Mouse (Mus musculus) erythroblast, embryonic 14.5 days (primary cell): ENCODE measurements around the gene Acot4. TPM values are rescaled to one million over a fixed set of nuclear protein-coding genes. Genes with fewer than 3 reads are reported as not detected.

ENCODE experiments used
- H3K27me3 ChIP-seq: 2 replicates; pipeline ENCODE4 v1.6.1; 2012; ENCODE audit warnings: inconsistent platforms; ENCODE audit not compliant: control insufficient read depth
- H3K36me3 ChIP-seq: 2 replicates; pipeline ENCODE4 v1.6.1; 2012; ENCODE audit warnings: mild to moderate bottlenecking, inconsistent platforms; ENCODE audit not compliant: control insufficient read depth
- H3K4me1 ChIP-seq: 2 replicates; pipeline ENCODE4 v1.6.1; 2012; ENCODE audit warnings: inconsistent platforms; ENCODE audit not compliant: control insufficient read depth
- H3K4me3 ChIP-seq: replicated peaks from 2 replicates; pipeline ENCODE3; 2012; ENCODE audit warnings: moderate library complexity, mild to moderate bottlenecking, inconsistent platforms
- H3K9me3 ChIP-seq: 2 replicates; pipeline ENCODE4 v1.6.1; 2012; ENCODE audit warnings: low read length, inconsistent platforms, mixed read lengths; ENCODE audit not compliant: control insufficient read depth
- GATA1 ChIP-seq: IDR thresholded peaks from 2 replicates; pipeline ENCODE4 v1.6.1; 2012; ENCODE audit warnings: low read length, inconsistent platforms, mixed read lengths
- TAL1 ChIP-seq: IDR thresholded peaks from 3 replicates; pipeline ENCODE4 v1.6.1; 2012; ENCODE audit warnings: low read length, inconsistent platforms, mixed read lengths
- polyA plus RNA-seq: library from polyadenylated mRNA; stranded (reverse); fragments of >175 nt; gene quantifications from 2 replicates; pipeline ENCODE4 v1.2.3, GENCODE M21; 2012

The Acot4 gene
- polyA plus RNA-seq, 1 experiment: 0.01 TPM

DNA sequence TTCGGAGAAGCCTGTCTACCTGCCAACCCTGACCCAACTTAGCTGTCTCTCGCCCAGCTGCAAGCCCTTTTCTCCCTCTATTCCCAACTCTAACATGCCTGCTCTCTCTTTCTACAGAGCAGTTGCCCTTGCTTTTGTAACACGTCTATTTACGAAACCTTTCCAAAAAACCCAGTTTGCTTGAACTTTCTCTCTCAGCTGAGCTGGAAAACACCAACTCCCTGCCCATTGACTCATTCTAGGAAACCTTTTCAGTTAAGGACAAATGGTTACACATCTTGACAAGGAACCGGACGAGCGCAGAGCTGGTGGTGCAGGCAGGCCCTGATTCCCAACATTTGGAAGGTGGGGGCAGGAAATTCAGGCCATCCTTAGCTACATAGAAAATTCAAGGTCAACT is 14.4 kb downstream of the Acot4 start:
- Histone ChIP-seq H3K4me3 (no peak overlapping the region), H3K4me1 (no peaks in the 10 kb centered on the region), H3K9me3 (peaks cover 5% of the 10 kb centered on the region), H3K36me3 (no peaks in the 10 kb centered on the region), H3K27me3 (peaks cover 29% of the 10 kb centered on the region)
- TF ChIP-seq TAL1 (no peak), GATA1 (no peak)

- TF ChIP-seq TAL1 (no peak), GATA1 (no peak)
These were observed 15.0 kb downstream of the Acot4 start for GRCm38 (mm10) chr12:84053173-84053572.

GRCm38 (mm10) chr12:84053679-84054391 is 15.7 kb downstream of the Acot4 start:
- peaks cover 29% of the 10 kb centered on the region for H3K27me3 ChIP-seq
- H3K36me3 ChIP-seq: no peaks in the 10 kb centered on the region
- no peaks in the 10 kb centered on the region for H3K9me3 ChIP-seq
- H3K4me1 ChIP-seq: no peaks in the 10 kb centered on the region
- H3K4me3 ChIP-seq: peak overlapping the region; percentile 38
- TF ChIP-seq GATA1 (no peak), TAL1 (no peak)

More at GRCm38 (mm10) chr12:84053173-84053572, 15.0 kb downstream of the Acot4 start:
- Histone ChIP-seq H3K4me1 (no peaks in the 10 kb centered on the region), H3K27me3 (peaks cover 29% of the 10 kb centered on the region), H3K9me3 (peaks cover 4% of the 10 kb centered on the region), H3K36me3 (no peaks in the 10 kb centered on the region), H3K4me3 (peak overlapping the region; percentile 23)

GRCm38 (mm10) chr12:84060946-84061345 is 22.8 kb downstream of the Acot4 start:
- H3K36me3 ChIP-seq: no peaks in the 10 kb centered on the region
- no peak overlapping the region for H3K4me3 ChIP-seq
- TF ChIP-seq GATA1 (no peak), TAL1 (no peak)
- no peaks in the 10 kb centered on the region for H3K4me1 ChIP-seq
- no peaks in the 10 kb centered on the region for H3K9me3 ChIP-seq
- no peaks in the 10 kb centered on the region for H3K27me3 ChIP-seq

GRCm38 (mm10) chr12:84062336-84062735 is 24.2 kb downstream of the Acot4 start:
- H3K4me1 ChIP-seq: no peaks in the 10 kb centered on the region
- TF ChIP-seq GATA1 (no peak), TAL1 (no peak)
- H3K36me3 ChIP-seq: no peaks in the 10 kb centered on the region
- H3K9me3 ChIP-seq: no peaks in the 10 kb centered on the region
- no peak overlapping the region for H3K4me3 ChIP-seq
- peaks cover 5% of the 10 kb centered on the region for H3K27me3 ChIP-seq

GRCm38 (mm10) chr12:84063228-84063627 is 25.0 kb downstream of the Acot4 start:
- H3K27me3 ChIP-seq: peaks cover 10% of the 10 kb centered on the region
- no peak overlapping the region for H3K4me3 ChIP-seq
- H3K9me3 ChIP-seq: no peaks in the 10 kb centered on the region
- TF ChIP-seq GATA1 (no peak), TAL1 (no peak)
- no peaks in the 10 kb centered on the region for H3K4me1 ChIP-seq
- no peaks in the 10 kb centered on the region for H3K36me3 ChIP-seq

- H3K27me3 ChIP-seq: peaks cover 16% of the 10 kb centered on the region
- no peaks in the 10 kb centered on the region for H3K36me3 ChIP-seq
- H3K4me1 ChIP-seq: no peaks in the 10 kb centered on the region
- H3K4me3 ChIP-seq: no peak overlapping the region
- H3K9me3 ChIP-seq: no peaks in the 10 kb centered on the region
- TF ChIP-seq GATA1 (no peak), TAL1 (no peak)
These were observed 25.7 kb downstream of the Acot4 start for GRCm38 (mm10) chr12:84063833-84064232.

DNA sequence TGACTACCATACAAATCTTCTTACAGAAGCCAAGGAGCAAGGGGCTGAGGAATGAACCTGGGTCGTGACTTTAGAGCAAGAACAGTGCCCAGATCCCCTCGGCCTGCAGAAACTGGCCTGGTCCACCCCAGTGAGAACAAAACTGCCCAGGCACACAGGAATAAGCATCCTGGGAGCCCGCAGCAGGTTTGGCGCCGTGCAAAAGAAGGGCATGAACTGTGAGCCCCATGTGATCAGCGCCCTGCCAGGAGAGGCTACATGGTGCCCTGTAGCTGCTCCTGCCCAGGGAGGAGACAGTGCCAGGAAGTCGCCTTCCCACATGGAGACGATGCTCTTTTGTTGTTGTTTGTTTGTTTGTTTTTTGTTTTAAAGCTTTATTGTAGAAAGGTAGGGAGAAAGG is 26.4 kb downstream of the Acot4 start:
- H3K36me3 ChIP-seq: no peaks in the 10 kb centered on the region
- no peaks in the 10 kb centered on the region for H3K4me1 ChIP-seq
- no peak overlapping the region for H3K4me3 ChIP-seq
- peaks cover 24% of the 10 kb centered on the region for H3K27me3 ChIP-seq
- H3K9me3 ChIP-seq: no peaks in the 10 kb centered on the region
- TF ChIP-seq GATA1 (no peak), TAL1 (no peak)

GRCm38 (mm10) chr12:84067752-84068151 is 29.6 kb downstream of the Acot4 start:
- TF ChIP-seq TAL1: no peak
- TF ChIP-seq GATA1: no peak
- Histone ChIP-seq H3K36me3 (no peaks in the 10 kb centered on the region), H3K4me1 (no peaks in the 10 kb centered on the region), H3K4me3 (no peak overlapping the region), H3K9me3 (no peaks in the 10 kb centered on the region), H3K27me3 (peaks cover 44% of the 10 kb centered on the region)
